Mouse (Mus musculus) heart, embryonic 12.5 days (tissue): ENCODE measurements around the gene Rps6. TPM values are rescaled to one million over a fixed set of nuclear protein-coding genes. Genes with fewer than 3 reads are reported as not detected.

Experiments
- polyA plus RNA-seq: library from polyadenylated mRNA; unstranded; fragments of >200 nt; fragmentation: Nextera tagmentation; extraction: Ambion mirVana; gene quantifications from 2 replicates; pipeline ENCODE4 v1.2.1, GENCODE M21; 2016

The Rps6 gene
- polyA plus RNA-seq, 1 experiment from 2014 or later, result 459 TPM

Other genes starting within 250 kb of the Rps6 start
- 13.0 and 16.1 TPM in 2 replicates for gene Haus6, start 245.4 kb downstream of the Rps6 start, polyA plus RNA-seq
- gene Plin2, start 187.4 kb downstream of the Rps6 start, polyA plus RNA-seq, result 54.1 and 59.3 TPM in 2 replicates
- gene Dennd4c, start 108.9 kb downstream of the Rps6 start, polyA plus RNA-seq, result 7.7 and 8.8 TPM in 2 replicates
- 36.0 and 40.9 TPM in 2 replicates for gene Acer2, start 17.0 kb upstream of the Rps6 start, polyA plus RNA-seq